ENCODE assay signal across 8 mouse cellular contexts in the genomic region with DNA sequence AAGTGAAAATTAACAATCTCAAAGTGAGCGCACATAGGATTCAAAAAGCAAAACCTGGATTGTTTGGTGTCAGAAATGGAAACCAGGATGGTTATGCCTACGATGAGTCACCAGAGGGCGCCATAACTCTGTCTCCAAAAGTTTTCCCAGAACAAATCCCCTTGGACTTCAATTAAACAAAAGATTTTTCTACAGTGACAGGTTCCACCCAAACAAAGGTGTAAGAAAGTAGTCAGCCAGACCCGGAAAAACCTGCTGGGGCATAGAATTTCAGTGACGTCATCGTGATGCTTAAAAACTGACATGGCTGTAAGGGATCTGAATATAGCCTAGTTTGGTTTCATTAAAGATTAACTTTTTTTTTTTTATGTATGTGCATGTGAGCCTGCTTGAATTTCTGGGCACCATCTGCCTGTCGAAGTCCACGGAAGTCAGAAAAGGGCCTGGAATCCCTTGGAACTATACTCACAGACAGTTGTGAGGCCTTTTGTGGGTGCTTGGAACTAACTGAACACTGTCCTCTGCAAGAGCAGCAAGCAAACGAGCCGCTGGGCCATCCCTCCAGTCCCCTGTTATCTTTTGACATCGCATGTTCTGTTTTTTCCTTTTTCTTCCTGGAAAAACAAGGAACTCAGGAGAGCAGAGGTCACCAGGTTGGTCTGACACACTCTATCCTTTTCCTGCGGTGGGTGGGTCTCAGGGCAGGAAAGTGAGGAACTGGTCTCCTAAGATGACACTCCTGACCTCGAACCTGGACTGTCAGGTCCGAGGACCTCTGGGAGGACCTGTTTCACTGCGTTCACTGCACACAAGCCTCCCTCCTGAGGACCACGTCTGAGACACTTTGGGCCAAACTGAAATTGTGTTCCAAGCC. TPM values are rescaled to one million over a fixed set of nuclear protein-coding genes. Genes with fewer than 3 reads are reported as not detected.
DNase-seq lines count a peak whose midpoint lies in the region; ATAC-seq and TF ChIP-seq lines count a peak whose summit lies in the region.

No protein-coding gene starts in this region.

- 40% methylated on average over 16 of the region's 16 CpGs for WGBS in forebrain, postnatal 0 days
- WGBS in kidney, embryonic 15.5 days, result 43% methylated on average over 16 of the region's 16 CpGs
- 35% methylated on average over 16 of the region's 16 CpGs for WGBS in lung, embryonic 16.5 days

- H3K4me2 ChIP-seq in forebrain, postnatal 0 days (ENCODE audit: low read depth), result no peak overlapping the region
- no peak overlapping the region for H3K4me2 ChIP-seq in kidney, embryonic 15.5 days
- no peak overlapping the region for H3K4me2 ChIP-seq in lung, embryonic 16.5 days (ENCODE audit: low read depth, low read length)

- no peak overlapping the region for H3K4me3 ChIP-seq in C2C12 (ENCODE audit: insufficient read depth, poor library complexity, severe bottlenecking)
- no peak overlapping the region for H3K4me3 ChIP-seq in forebrain, postnatal 0 days (ENCODE audit: low read depth, low read length)
- no peak overlapping the region for H3K4me3 ChIP-seq in kidney, embryonic 15.5 days (replicated peaks)
- H3K4me3 ChIP-seq in lung, embryonic 16.5 days (ENCODE audit: low read length), result no peak overlapping the region

- H3K4me1 ChIP-seq in forebrain, postnatal 0 days (ENCODE audit: insufficient read depth), result no peaks in the 10 kb centered on the region
- H3K4me1 ChIP-seq in kidney, embryonic 15.5 days, result peaks cover 4% of the 10 kb centered on the region; the same call in 1 of the 2 replicates
- no peaks in the 10 kb centered on the region for H3K4me1 ChIP-seq in lung, embryonic 16.5 days (replicated peaks; ENCODE audit: control insufficient read depth, insufficient read depth, low read length)

- TF ChIP-seq CTCF in C2C12 (IDR thresholded peaks at IDR 0.05; ENCODE audit: control insufficient read depth, insufficient read depth, insufficient read length), result peak; percentile 25
- peak; percentile 79 for TF ChIP-seq CTCF in forebrain, postnatal 0 days (IDR thresholded peaks at IDR 0.05; ENCODE audit: low read depth)

- H3K79me3 ChIP-seq in C2C12 (ENCODE audit: low read depth), result no peaks in the 10 kb centered on the region

- H3K36me3 ChIP-seq in C2C12 (ENCODE audit: control insufficient read depth, insufficient read depth), result no peaks in the 10 kb centered on the region
- H3K36me3 ChIP-seq in forebrain, postnatal 0 days (ENCODE audit: insufficient read depth), result no peaks in the 10 kb centered on the region
- no peaks in the 10 kb centered on the region for H3K36me3 ChIP-seq in kidney, embryonic 15.5 days
- no peaks in the 10 kb centered on the region for H3K36me3 ChIP-seq in lung, embryonic 16.5 days (ENCODE audit: control insufficient read depth, insufficient read depth, low read length)

- no peak for DNase-seq in frontal cortex, postnatal 25 days (ENCODE audit: low spot score in 2 of 2)
- peak; percentile 11 for DNase-seq in c-Kit-positive CD71-positive TER-119-negative erythroid progenitor cells, embryonic 14.5 days (ENCODE audit: low read depth)
- DNase-seq in forebrain, postnatal 0 days, result peak; percentile 74
- DNase-seq in right cerebral cortex, postnatal 25 days, result peak; percentile 28

- no peak overlapping the region for H3ac ChIP-seq in C2C12 (ENCODE audit: control insufficient read depth, insufficient read length, low read depth)

- no peaks in the 10 kb centered on the region for H3K27me3 ChIP-seq in C2C12 (ENCODE audit: control insufficient read depth, insufficient read depth, insufficient read length)
- no peaks in the 10 kb centered on the region for H3K27me3 ChIP-seq in forebrain, postnatal 0 days (ENCODE audit: insufficient read depth, low read length)
- H3K27me3 ChIP-seq in kidney, embryonic 15.5 days, result no peaks in the 10 kb centered on the region
- H3K27me3 ChIP-seq in lung, embryonic 16.5 days (ENCODE audit: control insufficient read depth, insufficient read depth, low read depth, low read length), result no peaks in the 10 kb centered on the region

- no peaks in the 10 kb centered on the region for H3K9me3 ChIP-seq in forebrain, postnatal 0 days (ENCODE audit: low read length)
- no peaks in the 10 kb centered on the region for H3K9me3 ChIP-seq in kidney, embryonic 15.5 days (replicated peaks)
- H3K9me3 ChIP-seq in lung, embryonic 16.5 days (ENCODE audit: control insufficient read depth, low read length), result no peaks in the 10 kb centered on the region

- no peak overlapping the region for H3K9ac ChIP-seq in forebrain, postnatal 0 days
- no peak overlapping the region for H3K9ac ChIP-seq in kidney, embryonic 15.5 days
- H3K9ac ChIP-seq in lung, embryonic 16.5 days (ENCODE audit: low read length), result no peak overlapping the region

- peak; percentile 63 for ATAC-seq in frontal cortex, adult (ENCODE audit: low TSS enrichment)
- peak; percentile 23; the same call in 1 of the 2 replicates for ATAC-seq in forebrain, postnatal 0 days
- peak; percentile 46; the same call in 1 of the 2 replicates for ATAC-seq in kidney, embryonic 15.5 days (replicated peaks; ENCODE audit: low FRiP score)
- peak; percentile 56 for ATAC-seq in lung, embryonic 16.5 days (ENCODE audit: low read depth)

- no peaks in the 10 kb centered on the region for H3K79me2 ChIP-seq in C2C12 (ENCODE audit: control insufficient read depth, insufficient read depth)

- H3K27ac ChIP-seq in forebrain, postnatal 0 days (ENCODE audit: low read depth, low read length), result no peak overlapping the region
- H3K27ac ChIP-seq in kidney, embryonic 15.5 days, result no peak overlapping the region
- no peak overlapping the region for H3K27ac ChIP-seq in lung, embryonic 16.5 days (ENCODE audit: low read length)

TF ChIP-seq in C2C12, 6 proteins besides CTCF, POLR2A, EP300 and RAD21:
- no peak for TF ChIP-seq CEBPB (IDR thresholded peaks at IDR 0.05; ENCODE audit: low read depth)
- no peak for TF ChIP-seq MYOD1 (IDR thresholded peaks at IDR 0.05; ENCODE audit: control insufficient read depth, insufficient read length, low read depth)
- TF ChIP-seq USF1 (IDR thresholded peaks at IDR 0.05; ENCODE audit: low read depth), result no peak
- TF ChIP-seq MYOG (IDR thresholded peaks at IDR 0.05; ENCODE audit: control insufficient read depth, extremely low read depth, insufficient read length), result no peak

RNA-seq across cellular contexts. Expression of a gene that starts 33.0 kb away (rescaled TPM):
- 15.9 TPM for polyA plus RNA-seq in C2C12 (2012; fragmentation: generic; extraction: Trizol)
- total RNA-seq in forebrain, postnatal 0 days (2014; rRNA removed), result 88.0 and 98.3 TPM in 2 replicates
- 7.5 and 9.5 TPM in 2 replicates for polyA plus RNA-seq in forebrain, postnatal 0 days (2015; fragmentation: Nextera tagmentation; extraction: Ambion mirVana)
- 14.7 and 15.3 TPM in 2 replicates for polyA plus RNA-seq in kidney, embryonic 15.5 days (2015; fragmentation: Nextera tagmentation; extraction: Ambion mirVana)
- 11.9 and 12.4 TPM in 2 replicates for polyA plus RNA-seq in lung, embryonic 16.5 days (2015; fragmentation: Nextera tagmentation; extraction: Ambion mirVana)

Comparison
In these comparisons a context has a peak if more than half of its experiments do, and no peak if none do; other contexts are left out.
1. DNase-seq: peak in c-Kit-positive CD71-positive TER-119-negative erythroid progenitor cells, embryonic 14.5 days (single experiment), forebrain, postnatal 0 days (single experiment) and right cerebral cortex, postnatal 25 days (single experiment); none in frontal cortex, postnatal 25 days (0 of 2).
2. Peak in every context shown above with its lines, with median percentiles within 50 percentile points of each other: ATAC-seq.